Mouse (Mus musculus) c-Kit-positive CD71-negative TER-119-negative erythroid progenitor cells, embryonic 14.5 days (primary cell): Measurements from ENCODE around the gene Nptxr.

ENCODE experiments used
- DNase-seq: peaks from one replicate; pipeline ENCODE4 v3.0.0-alpha.2; 2013; ENCODE audit warnings: low read depth

Gene Nptxr

DNA sequence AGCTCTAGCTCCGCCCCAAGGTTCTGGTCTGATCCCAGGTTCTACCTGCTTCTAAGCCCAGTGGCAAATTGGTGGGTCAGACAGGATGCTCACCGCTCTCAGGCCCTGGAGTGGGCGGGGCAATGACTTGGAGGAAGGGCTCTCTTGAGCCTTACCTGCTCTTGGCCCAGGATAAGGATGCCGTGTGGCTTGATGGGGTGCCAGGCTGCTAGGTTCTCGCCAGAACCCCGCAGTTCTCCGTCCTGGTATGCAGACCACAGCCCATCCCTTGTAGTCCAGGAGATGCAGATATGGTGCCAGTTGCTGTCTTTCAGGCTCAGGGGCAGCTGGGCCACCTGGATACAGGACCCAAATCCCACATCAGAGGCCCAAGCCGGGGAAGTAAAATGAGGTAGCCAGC, 14.5 kb downstream of the Nptxr start:
- DNase-seq = no peak

DNA sequence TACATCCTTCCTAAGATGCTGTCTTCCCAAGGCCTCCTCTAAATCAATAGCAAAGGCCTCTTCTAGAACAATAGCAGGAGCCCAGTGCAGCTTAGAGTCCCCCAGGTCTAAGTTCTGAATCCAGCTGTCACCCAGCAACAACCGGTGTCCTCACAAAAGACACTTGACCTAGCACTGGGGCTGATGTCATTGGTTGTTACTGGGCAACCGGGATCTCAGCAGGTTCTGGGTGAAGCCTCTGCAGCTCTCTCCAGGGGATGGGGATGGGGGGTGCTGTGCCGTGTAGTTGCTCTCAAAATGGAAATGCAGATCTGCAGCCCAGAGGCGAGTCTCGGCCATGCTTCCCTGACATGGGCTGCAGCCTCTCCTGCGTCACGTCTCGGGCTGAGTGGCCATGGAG, 16.8 kb downstream of the Nptxr start:
- DNase-seq = no peak

DNA sequence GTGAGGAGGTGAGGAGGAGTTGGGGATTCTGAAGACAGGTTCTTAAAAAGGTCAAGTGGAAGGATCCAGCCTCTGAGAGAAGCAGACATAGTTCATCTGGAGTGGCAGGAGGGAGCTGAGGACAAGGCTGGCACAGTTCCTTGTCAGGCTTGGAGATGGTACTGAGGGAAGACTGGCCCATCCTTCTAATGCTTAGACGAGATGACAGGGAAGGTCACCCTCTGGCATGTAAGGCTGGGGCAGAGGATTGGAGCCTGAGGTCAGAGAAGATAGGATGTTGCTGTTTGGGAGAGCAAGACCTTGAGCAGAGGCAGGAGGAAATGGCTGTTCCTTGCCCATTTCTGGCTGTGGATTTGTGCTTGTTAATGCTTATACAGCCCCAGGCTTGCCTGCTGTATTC, 19.5 kb downstream of the Nptxr start:
- no peak for DNase-seq

DNA sequence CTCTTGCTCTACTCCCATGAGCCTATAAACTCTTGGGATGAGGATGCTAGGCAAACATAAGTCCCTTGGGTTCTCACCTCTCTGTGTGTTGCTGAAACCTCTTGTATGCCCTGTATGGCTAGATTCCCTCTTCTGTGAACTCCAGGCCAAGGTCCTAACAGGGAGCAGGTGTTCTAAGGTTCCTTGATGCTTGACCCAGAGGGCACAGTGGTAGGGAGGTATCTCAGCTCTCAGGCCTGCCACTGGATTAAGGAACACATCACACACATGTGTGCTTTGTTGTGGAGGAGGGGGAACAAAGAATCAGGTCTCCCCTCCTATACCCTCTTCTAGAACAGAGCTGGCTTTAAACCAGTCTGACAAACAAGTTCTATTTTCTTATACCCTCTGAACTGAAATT, 26.8 kb downstream of the Nptxr start, which contains the start of gene Dnal4:
Gene Dnal4 (minus strand): TSS at position 101 of the 400 bp plus-strand sequence.
- DNase-seq = no peak

DNA sequence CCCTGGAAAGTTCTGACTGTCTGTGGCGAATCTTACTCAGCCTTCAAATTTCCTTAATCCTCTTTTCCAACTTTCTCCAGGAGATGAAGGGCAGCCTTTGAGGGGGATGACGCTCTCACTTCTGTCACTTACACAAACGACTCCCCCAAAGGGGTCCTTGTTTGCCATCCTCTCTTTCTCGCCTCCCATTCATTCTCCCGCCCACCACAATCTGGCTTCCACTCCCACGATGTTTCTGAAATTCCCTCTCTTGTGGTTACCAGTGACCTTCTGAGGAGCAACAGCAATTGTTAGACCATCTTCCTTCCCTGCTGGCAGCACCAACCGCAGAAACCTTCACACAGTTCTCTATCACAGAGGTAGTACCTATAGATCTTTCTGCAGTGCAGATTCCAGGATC, 28.9 kb downstream of the Nptxr start:
- no peak for DNase-seq

DNA sequence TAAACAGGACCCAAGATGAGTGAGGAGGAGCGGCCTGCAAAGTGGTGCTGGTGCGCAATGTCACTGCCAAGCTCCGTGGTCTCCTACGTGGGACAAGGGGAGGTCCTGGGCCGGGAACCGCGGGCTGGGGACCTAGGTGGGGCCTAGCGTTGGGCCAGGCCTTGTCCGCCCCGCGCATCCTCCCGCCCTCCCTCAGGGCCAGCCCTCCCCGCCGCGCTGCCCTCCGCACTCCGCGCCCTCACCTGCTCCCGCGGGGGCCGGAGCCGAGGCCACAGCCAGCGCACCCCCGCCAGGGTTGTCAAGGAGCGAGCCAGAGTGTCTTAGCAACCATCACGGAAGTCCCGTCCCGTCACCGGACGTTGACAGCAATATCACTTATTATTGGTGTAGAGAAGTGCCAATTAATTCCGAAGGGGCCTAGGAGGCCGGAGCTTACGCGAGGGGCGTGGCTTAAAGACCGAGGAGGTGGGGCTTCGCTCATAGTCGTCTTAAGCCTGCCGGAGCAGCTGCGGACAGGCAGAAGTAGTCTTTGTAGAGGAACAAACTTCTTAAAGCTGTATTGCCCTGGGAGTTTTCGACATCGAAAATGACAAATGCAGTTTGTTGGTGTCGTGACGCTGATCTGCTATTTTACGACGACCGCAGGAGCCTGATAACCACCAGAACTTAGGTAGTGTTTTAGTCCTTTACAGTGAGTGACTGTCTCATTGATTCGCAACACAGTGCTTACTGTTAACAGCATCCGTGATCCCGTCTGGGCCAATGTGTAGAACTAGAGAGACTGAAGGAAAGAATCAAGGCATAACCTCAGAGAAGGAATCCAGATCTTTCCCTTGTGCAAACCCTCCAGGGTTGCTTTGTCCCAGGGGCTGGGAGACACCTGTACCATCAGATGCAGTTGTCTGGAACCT, 30.2 kb downstream of the Nptxr start:
- DNase-seq = peak; percentile 94

DNA sequence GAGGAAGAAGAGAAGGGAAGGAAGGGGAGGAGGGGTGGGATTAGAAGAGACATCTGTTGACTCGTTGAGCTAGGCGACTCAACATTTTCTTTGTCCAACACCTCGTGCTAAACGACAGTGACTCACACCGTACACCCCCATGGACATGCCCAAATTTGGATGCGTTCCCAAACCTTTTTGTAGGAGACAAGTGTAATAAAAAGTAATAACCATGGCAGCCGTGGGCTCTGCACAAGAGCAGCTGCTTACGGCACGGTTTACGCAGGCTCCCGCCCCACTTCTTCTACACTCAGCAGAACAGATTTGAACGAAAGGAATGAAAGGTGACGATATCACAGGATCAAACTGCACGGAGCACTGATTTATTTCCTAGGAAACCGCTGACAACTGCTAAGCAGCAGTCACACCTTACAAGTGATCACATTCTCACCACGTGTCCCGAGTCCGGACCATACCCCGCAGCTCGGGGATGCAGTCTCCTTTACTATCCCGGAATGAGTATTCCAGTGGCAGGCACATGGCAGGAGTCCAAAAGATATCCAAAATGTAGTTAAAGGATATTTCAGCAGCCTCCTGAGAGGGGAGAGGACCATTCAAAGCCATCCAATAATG, 33.8 kb downstream of the Nptxr start:
- DNase-seq = no peak

DNA sequence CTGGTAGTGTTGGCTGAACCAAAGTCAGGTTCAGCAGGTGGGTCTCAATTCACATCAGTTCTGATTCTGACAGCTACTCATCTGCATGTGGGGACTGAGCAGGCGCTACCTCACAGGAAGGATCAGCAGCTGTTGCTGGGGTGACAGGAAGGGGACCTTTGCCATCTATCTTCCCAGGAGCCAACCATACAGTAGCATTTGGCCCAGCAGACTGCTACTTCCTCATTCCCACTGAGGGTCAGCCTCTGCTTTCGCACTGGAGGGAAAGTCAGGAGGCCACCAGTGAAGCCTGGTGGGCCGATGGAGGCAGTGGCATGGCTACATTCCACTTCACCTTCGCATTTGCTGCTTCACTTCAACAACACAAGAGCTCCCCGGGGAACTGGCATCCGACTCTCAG, 36.3 kb downstream of the Nptxr start:
- DNase-seq = no peak

DNA sequence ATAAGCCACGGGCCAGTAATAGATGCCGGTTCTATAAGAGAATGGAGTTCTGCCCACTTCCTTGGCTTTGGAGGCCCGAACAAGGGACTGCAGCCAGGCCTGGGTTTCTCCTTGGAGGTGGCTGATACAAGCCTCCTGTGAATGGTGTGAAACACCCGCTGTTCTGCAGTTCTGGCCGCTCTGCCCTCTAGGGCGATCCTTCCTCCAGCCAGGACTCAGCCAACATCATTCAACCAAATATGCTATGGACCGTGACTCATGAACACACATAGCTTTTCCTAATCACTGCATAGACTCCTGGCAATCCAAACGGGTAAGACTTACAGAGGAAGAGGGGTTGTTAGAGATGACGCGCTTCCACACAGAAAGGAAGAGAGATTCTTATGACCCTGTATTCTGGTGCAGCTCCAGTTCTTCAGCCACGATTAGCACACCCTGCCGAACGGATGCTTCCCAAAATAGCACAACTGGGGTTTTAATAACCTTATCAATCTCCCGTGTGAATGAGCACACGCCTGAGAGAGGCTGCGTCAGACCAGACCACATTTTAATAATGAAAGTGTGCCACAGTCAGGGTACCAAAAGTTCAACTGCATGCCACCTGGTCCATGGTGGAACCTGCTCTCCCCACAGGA, 37.1 kb downstream of the Nptxr start:
- DNase-seq = no peak

DNA sequence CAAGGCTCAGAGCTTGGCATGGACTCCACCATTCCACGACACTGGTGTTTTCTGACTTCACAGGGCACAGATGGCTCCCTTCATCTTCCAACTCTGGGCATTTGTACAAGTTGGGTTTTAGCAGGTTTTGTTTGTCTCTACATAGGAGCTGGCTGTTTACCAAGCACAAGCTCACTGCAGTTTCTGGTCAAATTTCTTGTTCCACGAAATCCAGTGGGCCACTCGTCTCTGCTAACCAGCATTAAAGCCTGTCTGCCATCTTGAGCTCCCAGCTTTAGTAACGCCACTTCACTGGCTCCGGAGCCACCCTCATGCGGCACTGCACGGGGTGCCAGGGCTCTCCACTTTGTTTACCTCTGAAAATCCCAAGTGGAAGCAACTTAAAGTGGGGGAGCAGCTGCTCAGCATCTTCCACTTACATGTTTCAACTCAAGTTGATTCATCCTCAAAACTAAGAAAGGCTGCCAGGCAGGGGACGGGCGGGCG, 37.9 kb downstream of the Nptxr start:
- DNase-seq = no peak

DNA sequence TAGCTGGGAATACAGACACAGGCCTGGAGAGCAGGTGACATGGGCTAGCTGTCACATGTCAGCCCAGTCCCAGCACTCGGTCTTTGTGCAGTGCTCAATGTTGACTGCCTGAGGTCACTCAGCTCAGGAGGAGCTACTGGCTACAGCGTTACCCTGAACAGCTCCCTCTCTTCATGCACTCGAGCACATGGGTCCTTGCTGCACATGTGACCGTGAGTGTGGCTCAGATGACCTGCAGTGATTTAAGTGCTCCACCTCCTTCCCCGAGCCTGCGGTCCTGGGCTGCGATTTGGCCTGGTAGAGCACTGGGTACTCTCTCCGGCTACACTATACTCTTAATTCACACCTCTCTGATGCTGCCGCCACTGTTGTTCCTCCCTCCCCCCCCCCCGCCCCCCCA, 38.4 kb downstream of the Nptxr start:
- no peak for DNase-seq

DNA sequence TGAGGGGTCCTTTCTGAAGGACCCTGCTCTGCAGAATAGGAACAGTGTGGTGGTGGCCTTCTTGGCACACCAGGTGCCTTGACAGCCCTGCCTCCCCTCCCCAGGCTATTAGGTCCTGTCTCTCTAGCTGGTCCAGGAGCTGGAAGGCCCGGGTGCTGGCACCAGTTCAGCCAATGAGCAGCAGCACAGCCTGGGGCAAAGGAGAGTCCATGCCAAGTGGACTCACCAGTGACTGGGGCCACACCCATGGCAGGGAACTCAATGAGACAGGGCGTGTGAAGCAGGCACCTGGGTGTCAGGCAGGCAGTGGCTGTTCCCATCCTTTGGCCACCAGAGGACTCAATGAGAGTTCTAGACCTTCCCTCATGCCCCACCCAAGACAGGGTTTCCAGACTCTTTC, 39.2 kb downstream of the Nptxr start:
- DNase-seq = no peak

DNA sequence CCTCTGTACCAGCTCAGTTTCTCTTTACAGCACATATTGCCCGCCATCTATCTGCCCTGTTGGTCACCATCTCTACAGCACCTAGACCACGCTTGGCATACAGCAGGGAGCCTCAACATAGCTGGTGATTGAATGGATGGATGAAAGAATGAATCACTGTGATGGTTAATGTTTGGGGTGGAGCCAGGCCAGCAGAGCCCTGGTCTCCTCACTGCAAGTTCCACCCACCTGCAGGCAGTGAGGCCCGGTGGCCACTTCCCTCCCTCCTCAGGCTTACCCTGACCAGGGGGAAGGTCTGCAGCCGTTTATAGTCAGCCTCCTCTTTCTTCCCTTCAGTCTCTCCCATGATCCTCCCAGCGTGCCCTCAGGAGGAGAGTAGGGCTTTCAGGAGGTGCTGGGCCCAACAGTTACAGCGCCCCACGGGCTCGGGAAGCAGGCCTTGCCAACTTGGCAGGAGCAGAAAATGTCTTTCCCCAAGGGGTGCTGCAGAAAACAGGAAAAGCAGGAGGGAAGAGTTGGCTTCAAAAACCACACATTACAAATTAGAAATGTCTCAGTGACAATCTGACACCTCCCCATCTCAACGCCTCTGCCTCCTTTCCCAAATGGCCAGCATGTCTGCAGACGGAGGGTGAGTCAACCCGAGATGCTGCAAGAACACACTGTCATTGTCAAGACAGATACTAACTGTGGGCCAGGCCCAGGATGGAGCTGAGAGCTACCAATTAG, 39.9 kb downstream of the Nptxr start:
- no peak for DNase-seq

DNA sequence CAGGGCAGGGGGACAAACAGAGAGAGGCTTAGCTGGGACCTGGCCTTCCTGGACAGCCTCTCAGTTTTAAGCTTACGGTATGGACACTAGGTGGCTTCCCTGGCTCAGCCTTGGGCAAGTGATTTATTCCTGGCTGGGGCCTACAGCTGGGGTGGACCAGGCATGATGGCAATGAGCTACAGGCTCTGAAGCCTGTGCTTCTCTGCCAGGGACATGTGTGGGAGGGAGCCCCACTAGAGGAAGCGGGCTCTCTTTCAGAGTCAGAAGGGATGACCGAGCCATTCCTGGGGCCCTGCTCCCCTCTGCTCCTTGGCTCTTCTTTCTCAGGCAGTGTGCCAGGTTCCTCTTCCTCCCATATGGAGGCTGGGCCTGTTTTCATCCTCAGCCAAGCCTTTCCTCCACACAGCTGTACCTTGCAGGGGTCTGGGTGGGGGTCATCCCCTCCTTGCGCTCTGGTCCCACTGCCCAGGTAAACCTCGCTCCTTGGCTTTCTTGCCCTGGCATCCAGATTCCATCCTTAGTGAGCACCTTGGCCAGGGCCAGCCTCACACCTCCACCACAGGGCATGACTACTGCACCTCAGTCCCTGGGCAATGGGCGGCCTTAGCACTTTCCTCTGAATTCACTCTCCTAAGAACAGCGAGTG, 40.8 kb downstream of the Nptxr start:
- no peak for DNase-seq

DNA sequence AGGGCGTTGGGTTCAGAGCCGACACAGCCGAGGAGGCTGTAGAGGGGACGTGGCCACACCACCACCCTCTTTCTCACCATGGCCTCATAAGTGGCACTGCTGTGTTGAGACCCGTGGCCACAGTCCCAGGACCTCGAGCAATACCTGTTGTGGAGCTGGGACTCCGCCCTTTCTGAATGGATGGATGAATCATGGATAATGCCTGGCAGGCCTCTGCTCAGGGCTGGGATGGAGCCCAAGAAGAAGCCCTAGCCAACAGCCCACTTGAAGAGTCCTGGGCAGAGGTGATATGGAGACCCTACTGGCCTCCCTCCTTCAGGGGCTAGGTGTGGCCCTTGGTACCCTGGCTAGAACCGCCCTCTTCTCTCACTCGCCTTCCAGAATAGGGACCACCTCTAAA, 41.6 kb downstream of the Nptxr start:
- no peak for DNase-seq

DNA sequence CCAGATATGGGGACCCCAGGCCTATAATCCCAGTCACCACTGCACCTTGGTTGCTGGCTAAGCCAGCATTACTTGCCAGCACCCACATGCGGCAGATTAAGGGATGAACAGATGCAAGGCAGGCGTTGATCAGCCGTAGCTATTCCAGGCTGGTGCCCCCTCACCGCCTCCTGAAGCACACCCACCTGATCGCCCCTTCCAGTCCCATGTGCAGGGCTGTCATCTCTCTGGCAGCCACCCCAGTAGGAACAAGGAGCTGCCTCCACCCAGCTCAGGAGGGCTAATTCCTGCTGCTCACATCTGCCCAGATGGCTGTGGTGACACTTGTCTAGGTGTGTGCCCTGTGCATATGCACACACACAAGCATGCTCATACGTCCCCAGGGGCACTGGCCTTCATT, 43.6 kb downstream of the Nptxr start:
- no peak for DNase-seq

DNA sequence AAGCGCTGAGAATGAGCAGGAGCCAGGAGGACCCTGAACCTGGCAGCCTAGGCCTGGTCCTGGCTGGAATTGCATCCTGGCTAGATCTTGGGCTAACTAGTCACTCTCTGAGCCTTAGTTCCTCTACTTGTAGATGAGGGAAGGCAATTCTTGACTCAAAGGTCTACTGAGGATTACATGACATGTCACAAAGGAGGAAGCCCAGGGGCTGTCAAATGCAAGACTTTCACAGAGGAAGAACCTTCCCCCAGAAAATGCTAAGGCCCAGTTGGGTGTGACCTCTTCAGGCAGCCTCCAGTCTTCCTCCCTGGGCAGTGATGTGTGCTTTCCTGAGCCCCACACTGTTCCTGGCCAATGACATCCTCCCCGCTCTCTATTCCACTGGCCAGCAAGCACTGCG, 47.4 kb downstream of the Nptxr start:
- no peak for DNase-seq

DNA sequence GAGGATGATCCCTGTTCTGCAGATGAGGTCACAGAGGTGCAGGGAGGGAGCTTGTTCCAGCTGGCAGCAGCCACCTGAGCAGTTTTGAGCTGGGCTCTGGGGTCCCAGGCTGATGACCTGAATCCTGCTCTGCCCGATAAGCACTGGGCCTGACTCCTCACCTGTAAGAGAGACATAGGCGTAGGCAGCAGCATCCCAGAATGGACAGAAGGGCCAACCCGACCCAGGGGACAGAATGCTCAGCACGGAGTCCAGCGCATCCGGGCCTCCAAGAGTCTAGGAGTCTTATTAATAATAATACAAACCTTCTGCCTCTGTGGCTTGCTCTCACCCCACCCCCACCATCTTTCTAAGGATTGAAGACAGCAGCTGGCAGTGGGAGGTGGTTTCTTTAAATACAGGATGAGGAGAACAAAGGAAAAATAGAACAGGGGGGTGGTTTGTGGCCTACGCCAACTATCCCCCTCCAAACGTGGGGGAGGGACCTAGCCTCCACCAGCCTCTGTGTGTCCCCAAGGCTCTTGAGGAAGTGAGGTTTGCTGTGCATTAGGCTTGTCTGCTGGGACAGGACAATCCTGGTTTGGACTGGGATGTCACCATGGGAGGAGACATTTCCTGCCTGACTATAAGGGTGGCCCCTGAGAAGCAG, 48.5 kb downstream of the Nptxr start:
- no peak for DNase-seq

DNA sequence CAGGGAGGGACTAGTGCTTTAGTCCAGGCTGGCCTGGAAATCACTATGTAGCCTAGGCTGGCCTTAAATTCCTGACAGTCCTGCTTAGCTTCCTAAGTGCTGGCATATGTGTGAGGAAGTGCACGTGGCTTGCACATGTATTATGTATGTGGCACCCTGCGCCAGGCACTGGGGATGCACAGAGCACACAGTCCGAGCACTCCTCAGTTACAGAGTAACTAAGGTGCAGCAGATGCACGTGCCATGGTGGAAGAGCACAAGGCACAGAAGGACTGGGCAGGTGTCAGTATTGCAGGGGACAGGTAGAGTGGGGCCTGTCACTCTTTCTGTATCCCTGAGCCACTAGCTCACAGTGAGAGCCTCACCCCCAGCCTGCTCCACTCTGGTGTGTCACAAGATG, 49.4 kb downstream of the Nptxr start:
- no peak for DNase-seq

DNA sequence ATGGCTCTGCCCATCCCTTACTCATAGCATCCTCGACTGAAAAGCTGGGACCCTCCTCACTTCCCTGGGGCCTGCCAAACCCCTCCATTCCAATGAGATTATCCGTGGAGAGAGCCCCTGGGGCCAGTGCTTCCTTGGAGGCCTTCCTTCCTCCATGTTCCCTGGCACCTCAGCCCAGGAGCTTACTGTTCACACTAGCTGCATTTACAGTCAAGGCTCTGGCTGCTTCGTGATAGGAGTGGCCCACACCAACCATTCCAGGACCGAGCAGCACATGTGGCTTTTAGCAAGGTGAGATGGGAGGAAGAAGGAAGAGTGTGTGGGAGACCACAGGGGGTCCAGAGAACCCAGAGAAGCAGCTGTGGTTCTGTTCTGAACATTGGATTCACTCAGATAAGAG, 50.7 kb downstream of the Nptxr start:
- DNase-seq = no peak

DNA sequence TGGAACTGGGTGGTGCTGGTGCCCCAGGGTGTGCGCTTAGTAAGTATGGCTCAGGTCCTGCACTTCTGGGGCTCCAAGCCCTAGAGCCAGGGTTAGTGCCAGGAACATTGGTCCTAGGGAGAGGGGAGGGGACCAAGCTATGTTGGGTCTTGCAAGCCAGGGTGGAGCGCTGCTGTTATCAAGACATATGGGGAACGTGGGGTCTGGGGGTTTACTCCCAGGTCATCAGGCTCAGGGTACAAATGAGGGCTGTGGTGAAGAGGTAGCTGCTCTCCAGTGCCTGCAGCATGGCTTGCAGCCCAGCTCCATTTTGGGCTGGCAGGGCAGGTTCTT, 51.2 kb downstream of the Nptxr start:
- DNase-seq = no peak
